Mouse (Mus musculus): ENCODE measurements around the gene Snapc3. TPM values are rescaled to one million over a fixed set of nuclear protein-coding genes. Genes with fewer than 3 reads are reported as not detected.

The Snapc3 gene
- polyA plus RNA-seq, 1 experiment from 2014 or later = 14.7 TPM

GRCm38 (mm10) chr4:83407688-83408087, 9.8 kb upstream of the Snapc3 start:
- no peak overlapping the region for H3K27ac ChIP-seq (replicated peaks)
- H3K4me3 ChIP-seq (ENCODE audit: low read depth, low read length) = no peak overlapping the region
- no peaks in the 10 kb centered on the region for H3K4me1 ChIP-seq (replicated peaks; ENCODE audit: control insufficient read depth, insufficient read depth)
- H3K4me2 ChIP-seq (replicated peaks; ENCODE audit: low read depth) = no peak overlapping the region
- no peaks in the 10 kb centered on the region for H3K36me3 ChIP-seq (ENCODE audit: control insufficient read depth, insufficient read depth, low read length)
- no peak for DNase-seq (ENCODE audit: low spot score)
- TF ChIP-seq CTCF (IDR thresholded peaks at IDR 0.05; ENCODE audit: low read depth) = no peak
- TF ChIP-seq EP300 (optimal IDR thresholded peaks at IDR 0.05) = no peak
- no peak for ATAC-seq (ENCODE audit: low FRiP score, low TSS enrichment)
- H3K9me3 ChIP-seq (ENCODE audit: control insufficient read depth, low read length) = peaks cover 6% of the 10 kb centered on the region; the same call in 1 of the 2 replicates
- 89% methylated on average over 6 of the region's 6 CpGs for WGBS
- no peaks in the 10 kb centered on the region for H3K27me3 ChIP-seq (ENCODE audit: control insufficient read depth, insufficient read depth, low read length)
- no peak overlapping the region for H3K9ac ChIP-seq (ENCODE audit: low read length)

GRCm38 (mm10) chr4:83409867-83410505, 7.5 kb upstream of the Snapc3 start:
- TF ChIP-seq CTCF (IDR thresholded peaks at IDR 0.05; ENCODE audit: low read depth) (peak; percentile 61), EP300 (optimal IDR thresholded peaks at IDR 0.05) (no peak)
- ATAC-seq (ENCODE audit: low FRiP score, low TSS enrichment) (no peak), DNase-seq (ENCODE audit: low spot score) (no peak)
- Histone ChIP-seq H3K9ac (ENCODE audit: low read length) (no peak overlapping the region), H3K4me1 (replicated peaks; ENCODE audit: control insufficient read depth, insufficient read depth) (no peaks in the 10 kb centered on the region), H3K36me3 (ENCODE audit: control insufficient read depth, insufficient read depth, low read length) (no peaks in the 10 kb centered on the region), H3K4me2 (replicated peaks; ENCODE audit: low read depth) (no peak overlapping the region), H3K9me3 (ENCODE audit: control insufficient read depth, low read length) (no peaks in the 10 kb centered on the region), H3K4me3 (ENCODE audit: low read depth, low read length) (no peak overlapping the region), H3K27me3 (ENCODE audit: control insufficient read depth, insufficient read depth, low read length) (no peaks in the 10 kb centered on the region), H3K27ac (replicated peaks) (no peak overlapping the region)
- 89% methylated on average over 4 of the region's 4 CpGs for WGBS

GRCm38 (mm10) chr4:83412060-83412459, 5.5 kb upstream of the Snapc3 start:
- ATAC-seq (ENCODE audit: low FRiP score, low TSS enrichment) (no peak), DNase-seq (ENCODE audit: low spot score) (no peak)
- no peak overlapping the region for H3K27ac ChIP-seq (replicated peaks)
- H3K36me3 ChIP-seq (ENCODE audit: control insufficient read depth, insufficient read depth, low read length) = no peaks in the 10 kb centered on the region
- TF ChIP-seq EP300 (optimal IDR thresholded peaks at IDR 0.05) (no peak), CTCF (IDR thresholded peaks at IDR 0.05; ENCODE audit: low read depth) (no peak)
- H3K9ac ChIP-seq (ENCODE audit: low read length) = no peak overlapping the region
- no peaks in the 10 kb centered on the region for H3K9me3 ChIP-seq (ENCODE audit: control insufficient read depth, low read length)
- H3K27me3 ChIP-seq (ENCODE audit: control insufficient read depth, insufficient read depth, low read length) = no peaks in the 10 kb centered on the region
- H3K4me2 ChIP-seq (replicated peaks; ENCODE audit: low read depth) = no peak overlapping the region
- WGBS = 61% methylated on average over 3 of the region's 3 CpGs
- H3K4me3 ChIP-seq (ENCODE audit: low read depth, low read length) = no peak overlapping the region
- H3K4me1 ChIP-seq (replicated peaks; ENCODE audit: control insufficient read depth, insufficient read depth) = no peaks in the 10 kb centered on the region

GRCm38 (mm10) chr4:83414241-83414824, 3.2 kb upstream of the Snapc3 start:
- Histone ChIP-seq H3K4me3 (ENCODE audit: low read depth, low read length) (no peak overlapping the region), H3K27ac (replicated peaks) (no peak overlapping the region), H3K4me1 (replicated peaks; ENCODE audit: control insufficient read depth, insufficient read depth) (peaks cover 3% of the 10 kb centered on the region), H3K9ac (ENCODE audit: low read length) (no peak overlapping the region), H3K9me3 (ENCODE audit: control insufficient read depth, low read length) (no peaks in the 10 kb centered on the region), H3K27me3 (ENCODE audit: control insufficient read depth, insufficient read depth, low read length) (no peaks in the 10 kb centered on the region), H3K36me3 (ENCODE audit: control insufficient read depth, insufficient read depth, low read length) (no peaks in the 10 kb centered on the region), H3K4me2 (replicated peaks; ENCODE audit: low read depth) (no peak overlapping the region)
- no peak for TF ChIP-seq EP300 (optimal IDR thresholded peaks at IDR 0.05)
- no peak for TF ChIP-seq CTCF (IDR thresholded peaks at IDR 0.05; ENCODE audit: low read depth)
- WGBS = 81% methylated on average over 5 of the region's 5 CpGs
- DNase-seq (ENCODE audit: low spot score) (no peak), ATAC-seq (ENCODE audit: low FRiP score, low TSS enrichment) (no peak)

- Histone ChIP-seq H3K9me3 (ENCODE audit: control insufficient read depth, low read length) (no peaks in the 10 kb centered on the region), H3K36me3 (ENCODE audit: control insufficient read depth, insufficient read depth, low read length) (no peaks in the 10 kb centered on the region), H3K27ac (replicated peaks) (peak overlapping the region; percentile 56), H3K4me2 (replicated peaks; ENCODE audit: low read depth) (peak overlapping the region; percentile 68), H3K4me3 (ENCODE audit: low read depth, low read length) (peak overlapping the region; percentile 72), H3K4me1 (replicated peaks; ENCODE audit: control insufficient read depth, insufficient read depth) (peaks cover 3% of the 10 kb centered on the region), H3K27me3 (ENCODE audit: control insufficient read depth, insufficient read depth, low read length) (no peaks in the 10 kb centered on the region), H3K9ac (ENCODE audit: low read length) (peak overlapping the region; percentile 78)
- TF ChIP-seq EP300 (optimal IDR thresholded peaks at IDR 0.05) (no peak), CTCF (IDR thresholded peaks at IDR 0.05; ENCODE audit: low read depth) (no peak)
- under 1% methylated on average over 30 of the region's 30 CpGs for WGBS
- ATAC-seq (ENCODE audit: low FRiP score, low TSS enrichment) (peak; percentile 63; the same call in 1 of the 2 replicates), DNase-seq (ENCODE audit: low spot score) (no peak)
Measured at GRCm38 (mm10) chr4:83417820-83418186, 279 bp downstream of the Snapc3 start.

GRCm38 (mm10) chr4:83418781-83419180, 1.3 kb downstream of the Snapc3 start:
- ATAC-seq (ENCODE audit: low FRiP score, low TSS enrichment) (no peak), DNase-seq (ENCODE audit: low spot score) (no peak)
- H3K4me1 ChIP-seq (replicated peaks; ENCODE audit: control insufficient read depth, insufficient read depth) = peaks cover 3% of the 10 kb centered on the region
- H3K27ac ChIP-seq (replicated peaks) = no peak overlapping the region
- no peaks in the 10 kb centered on the region for H3K27me3 ChIP-seq (ENCODE audit: control insufficient read depth, insufficient read depth, low read length)
- H3K9me3 ChIP-seq (ENCODE audit: control insufficient read depth, low read length) = no peaks in the 10 kb centered on the region
- 52% methylated on average over 2 of the region's 2 CpGs for WGBS
- peak overlapping the region; percentile 68 for H3K4me2 ChIP-seq (replicated peaks; ENCODE audit: low read depth)
- no peak for TF ChIP-seq CTCF (IDR thresholded peaks at IDR 0.05; ENCODE audit: low read depth)
- no peak for TF ChIP-seq EP300 (optimal IDR thresholded peaks at IDR 0.05)
- no peak overlapping the region for H3K9ac ChIP-seq (ENCODE audit: low read length)
- no peaks in the 10 kb centered on the region for H3K36me3 ChIP-seq (ENCODE audit: control insufficient read depth, insufficient read depth, low read length)
- H3K4me3 ChIP-seq (ENCODE audit: low read depth, low read length) = peak overlapping the region; percentile 72

All from stomach, postnatal 0 days (tissue).